Mouse (Mus musculus) kidney, embryonic 14.5 days (tissue): Measurements from ENCODE around the gene Pgam2. TPM values are rescaled to one million over a fixed set of nuclear protein-coding genes. Genes with fewer than 3 reads are reported as not detected.

ENCODE experiments used
- ATAC-seq: fragments of 200-750 bp; cut with Nextera tagmentation; 2 replicates; pipeline ENCODE4 v1.8.0; 2017; ENCODE audit warnings: moderate number of reproducible peaks, mild to moderate bottlenecking, moderate TSS enrichment, moderate library complexity; ENCODE audit not compliant: low FRiP score, low TSS enrichment
- H3K27ac ChIP-seq: fragments of 300-500 bp; sonication (generic); 2 replicates; pipeline ENCODE4 v1.5.1; 2014; ENCODE audit warnings: low read depth, mild to moderate bottlenecking, low read length, moderate library complexity, mixed read lengths
- H3K27me3 ChIP-seq: fragments of 300-500 bp; sonication (generic); 2 replicates; pipeline ENCODE4 v1.6.1; 2014; ENCODE audit warnings: mild to moderate bottlenecking, low read length; ENCODE audit not compliant: control insufficient read depth, insufficient read depth
- H3K36me3 ChIP-seq: fragments of 300-500 bp; sonication (generic); 2 replicates; pipeline ENCODE4 v1.6.1; 2014; ENCODE audit warnings: low read length, mixed read lengths; ENCODE audit not compliant: control insufficient read depth, insufficient read depth
- H3K4me1 ChIP-seq: fragments of 300-500 bp; sonication (generic); 2 replicates; pipeline ENCODE4 v1.6.1; 2014; ENCODE audit warnings: low read length, mixed read lengths; ENCODE audit not compliant: control insufficient read depth, insufficient read depth
- H3K4me2 ChIP-seq: fragments of 300-500 bp; sonication (generic); replicated peaks from 2 replicates; pipeline ENCODE4 v1.6.1; 2014; ENCODE audit warnings: low read depth, mild to moderate bottlenecking, low read length
- H3K4me3 ChIP-seq: fragments of 300-500 bp; sonication (generic); 2 replicates; pipeline ENCODE4 v1.5.1; 2014; ENCODE audit warnings: mild to moderate bottlenecking, low read length
- H3K9ac ChIP-seq: fragments of 300-500 bp; sonication (generic); 2 replicates; pipeline ENCODE4 v1.6.1; 2014; ENCODE audit warnings: low read depth, mild to moderate bottlenecking, low read length, moderate library complexity
- H3K9me3 ChIP-seq: fragments of 300-500 bp; sonication (generic); 2 replicates; pipeline ENCODE4 v1.6.1; 2016; ENCODE audit warnings: low read length; ENCODE audit not compliant: control insufficient read depth
- WGBS: fragments of 180-500 bp; shearing (Covaris S2); extraction: QIAGEN DNeasy Blood & Tissue Kit; methylation state at CpG from one replicate; pipeline ENCODE4 v1.1.7; 2014; 5-methylcytosine and 5-hydroxymethylcytosine counted together
- polyA plus RNA-seq: library from polyadenylated mRNA; unstranded; fragments of >200 nt; fragmentation: Nextera tagmentation; extraction: Ambion mirVana; gene quantifications from 2 replicates; pipeline ENCODE4 v1.2.1, GENCODE M21; 2014

Pgam2 gene
- polyA plus RNA-seq, 1 experiment from 2014 or later = 4.4 TPM

GRCm38 (mm10) chr11:5840346-5840745, 36.8 kb upstream of the Pgam2 start:
- H3K36me3 ChIP-seq = no peaks in the 10 kb centered on the region
- 78% methylated on average over 7 of the region's 7 CpGs for WGBS
- no peak for ATAC-seq
- no peaks in the 10 kb centered on the region for H3K27me3 ChIP-seq
- H3K4me2 ChIP-seq = no peak overlapping the region
- H3K9me3 ChIP-seq = no peaks in the 10 kb centered on the region
- H3K4me3 ChIP-seq = no peak overlapping the region
- H3K9ac ChIP-seq = no peak overlapping the region
- H3K27ac ChIP-seq = no peak overlapping the region
- H3K4me1 ChIP-seq = no peaks in the 10 kb centered on the region; the same call in 1 of the 2 replicates

GRCm38 (mm10) chr11:5837251-5838246, 34.0 kb upstream of the Pgam2 start, which contains the start of gene Polm:
Gene Polm, minus strand, starts transcription at chr11:5838016.
- peak within 1 kb of the TSS; percentile 88 for H3K4me2 ChIP-seq
- under 1% methylated on average over 63 of the region's 63 CpGs for WGBS
- H3K9ac ChIP-seq = peak within 1 kb of the TSS; percentile 70
- H3K9me3 ChIP-seq = no peaks in the 10 kb centered on the region
- peak within 1 kb of the TSS; percentile 74 for H3K4me3 ChIP-seq
- peak within 1 kb of the TSS; percentile 80 for H3K27ac ChIP-seq
- no peaks in the 10 kb centered on the region for H3K27me3 ChIP-seq
- peak; percentile 97 for ATAC-seq
- peaks cover 11% of the 10 kb centered on the region; the same call in 1 of the 2 replicates for H3K36me3 ChIP-seq
- no peaks in the 10 kb centered on the region; the same call in 1 of the 2 replicates for H3K4me1 ChIP-seq

- 50% methylated on average over 1 of the region's 1 CpGs for WGBS
- no peak overlapping the region for H3K4me2 ChIP-seq
- H3K9me3 ChIP-seq = no peaks in the 10 kb centered on the region
- no peak overlapping the region for H3K9ac ChIP-seq
- H3K27ac ChIP-seq = no peak overlapping the region
- H3K36me3 ChIP-seq = peaks cover 23% of the 10 kb centered on the region; the same call in 1 of the 2 replicates
- H3K4me3 ChIP-seq = no peak overlapping the region
- no peaks in the 10 kb centered on the region for H3K27me3 ChIP-seq
- no peaks in the 10 kb centered on the region; the same call in 1 of the 2 replicates for H3K4me1 ChIP-seq
- ATAC-seq = no peak
These were observed 32.6 kb upstream of the Pgam2 start for GRCm38 (mm10) chr11:5836126-5836525.

GRCm38 (mm10) chr11:5835057-5835456, 31.5 kb upstream of the Pgam2 start:
- WGBS = 91% methylated on average over 7 of the region's 7 CpGs
- H3K9ac ChIP-seq = no peak overlapping the region
- no peaks in the 10 kb centered on the region for H3K27me3 ChIP-seq
- H3K4me2 ChIP-seq = no peak overlapping the region
- H3K9me3 ChIP-seq = no peaks in the 10 kb centered on the region
- no peak overlapping the region for H3K27ac ChIP-seq
- H3K4me1 ChIP-seq = no peaks in the 10 kb centered on the region; the same call in 1 of the 2 replicates
- H3K36me3 ChIP-seq = peaks cover 27% of the 10 kb centered on the region; the same call in 1 of the 2 replicates
- H3K4me3 ChIP-seq = no peak overlapping the region
- ATAC-seq = no peak

GRCm38 (mm10) chr11:5834506-5834905, 31.0 kb upstream of the Pgam2 start:
- Histone ChIP-seq H3K36me3 (peaks cover 31% of the 10 kb centered on the region; the same call in 1 of the 2 replicates), H3K4me2 (no peak overlapping the region), H3K4me3 (no peak overlapping the region), H3K9me3 (no peaks in the 10 kb centered on the region), H3K9ac (no peak overlapping the region), H3K27me3 (no peaks in the 10 kb centered on the region), H3K27ac (no peak overlapping the region), H3K4me1 (no peaks in the 10 kb centered on the region; the same call in 1 of the 2 replicates)
- no peak for ATAC-seq
- 60% methylated on average over 9 of the region's 9 CpGs for WGBS

- H3K4me2 ChIP-seq = no peak overlapping the region
- H3K4me1 ChIP-seq = no peaks in the 10 kb centered on the region
- H3K36me3 ChIP-seq = peaks cover 45% of the 10 kb centered on the region
- H3K9me3 ChIP-seq = no peaks in the 10 kb centered on the region
- H3K27ac ChIP-seq = no peak overlapping the region
- no peaks in the 10 kb centered on the region for H3K27me3 ChIP-seq
- no peak for ATAC-seq
- H3K9ac ChIP-seq = no peak overlapping the region; the same call in 1 of the 2 replicates
- no peak overlapping the region for H3K4me3 ChIP-seq
- 95% methylated on average over 12 of the region's 12 CpGs for WGBS
These were observed 25.8 kb upstream of the Pgam2 start for GRCm38 (mm10) chr11:5829327-5829726.

GRCm38 (mm10) chr11:5828509-5829191, 25.1 kb upstream of the Pgam2 start:
- Histone ChIP-seq H3K9ac (no peak overlapping the region), H3K27ac (no peak overlapping the region), H3K4me1 (no peaks in the 10 kb centered on the region), H3K27me3 (no peaks in the 10 kb centered on the region), H3K36me3 (peaks cover 41% of the 10 kb centered on the region), H3K4me2 (no peak overlapping the region), H3K4me3 (no peak overlapping the region), H3K9me3 (no peaks in the 10 kb centered on the region)
- ATAC-seq = no peak
- 88% methylated on average over 11 of the region's 11 CpGs for WGBS

- no peaks in the 10 kb centered on the region for H3K27me3 ChIP-seq
- no peak overlapping the region for H3K4me2 ChIP-seq
- H3K9me3 ChIP-seq = no peaks in the 10 kb centered on the region
- H3K27ac ChIP-seq = no peak overlapping the region
- WGBS = 87% methylated on average over 5 of the region's 5 CpGs
- H3K9ac ChIP-seq = no peak overlapping the region
- peaks cover 38% of the 10 kb centered on the region for H3K36me3 ChIP-seq
- no peak overlapping the region for H3K4me3 ChIP-seq
- ATAC-seq = no peak
- H3K4me1 ChIP-seq = no peaks in the 10 kb centered on the region
These were observed 24.4 kb upstream of the Pgam2 start for GRCm38 (mm10) chr11:5827931-5828330.
